Mouse (Mus musculus) ZHBTc4 (cell line): ENCODE results near the gene Aplf.

ENCODE experiments used
- DNase-seq: peaks from one replicate; pipeline ENCODE4 v3.0.0-alpha.2; 2011; ENCODE audit warnings: low read depth, low spot score

Gene Aplf

DNA sequence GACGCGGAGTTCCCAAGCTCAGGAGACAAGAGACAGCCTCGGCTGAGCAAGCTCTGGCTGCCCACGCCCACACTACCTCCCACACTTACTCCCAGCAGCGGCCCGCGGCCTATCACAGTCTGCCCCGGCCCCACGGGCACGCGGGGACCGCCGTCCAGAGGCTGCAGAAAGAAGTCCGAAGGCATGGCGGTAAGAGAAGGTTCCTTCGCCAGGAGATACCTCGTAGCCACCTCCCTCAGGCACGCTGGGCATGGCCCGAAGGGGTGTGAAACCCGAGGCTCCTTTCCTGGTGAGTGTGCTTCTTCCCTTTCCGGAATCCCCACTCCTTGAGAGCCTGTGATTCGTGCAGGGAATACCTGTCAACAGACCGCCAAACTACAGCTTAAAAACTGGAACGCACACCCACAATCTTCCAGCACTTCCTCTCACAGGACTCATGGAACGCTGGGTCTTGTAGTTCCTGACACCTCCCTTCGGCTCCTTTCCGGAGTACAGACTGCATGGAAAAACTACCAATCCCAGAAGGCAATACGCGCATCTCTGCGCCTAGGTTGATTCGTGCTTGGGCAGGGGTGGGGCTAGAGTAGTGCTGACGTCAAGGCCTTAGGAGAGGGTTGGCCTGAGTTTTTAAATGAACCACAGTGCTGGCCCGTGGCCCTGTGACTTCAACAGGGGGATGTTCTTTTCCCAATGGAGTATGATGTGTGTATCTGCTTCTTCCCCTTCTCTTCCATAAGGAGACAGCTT, at the start of gene Aplf:
Gene Aplf, minus strand, starts transcription at position 423 of the 747 bp plus-strand sequence.
- DNase-seq = peak; percentile 99

DNA sequence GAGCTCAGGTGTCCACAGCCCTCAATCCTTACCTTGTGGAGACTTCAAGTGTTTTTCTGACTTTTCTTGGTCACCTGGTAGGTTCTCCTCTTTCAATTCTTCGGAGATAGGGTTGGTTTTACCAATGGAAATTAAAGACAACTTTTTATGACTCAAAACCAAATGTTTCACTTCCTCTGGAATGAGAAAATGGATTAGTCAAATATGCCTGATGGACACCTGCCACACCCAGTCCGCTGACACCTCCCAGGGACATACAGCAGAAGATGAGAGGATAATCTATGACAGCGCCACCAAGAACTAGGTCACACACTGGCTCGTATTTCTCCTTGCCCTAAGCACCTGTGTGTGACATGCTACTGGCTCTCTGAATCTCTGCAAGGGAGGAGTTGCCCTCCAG, 42.1 kb upstream of the Aplf start:
- no peak for DNase-seq

DNA sequence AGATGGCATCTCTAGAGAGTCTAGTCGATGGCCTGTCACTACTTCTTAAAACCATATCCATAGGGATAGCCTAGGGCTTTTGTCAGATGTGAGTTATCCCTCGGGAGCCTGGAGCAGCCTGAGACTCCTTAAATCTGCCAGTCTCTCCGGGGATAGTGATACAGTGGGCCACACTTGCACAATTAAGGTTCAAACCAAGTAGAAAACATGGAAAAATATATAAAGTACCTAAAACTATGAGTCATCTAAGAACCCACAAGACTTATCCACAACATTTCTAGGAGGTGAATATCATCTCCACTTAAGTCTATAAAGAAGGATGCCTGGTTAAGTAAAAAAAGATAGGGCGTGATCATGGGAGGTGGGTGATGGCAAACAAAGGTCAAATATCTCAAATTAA, 40.3 kb upstream of the Aplf start:
- no peak for DNase-seq

DNA sequence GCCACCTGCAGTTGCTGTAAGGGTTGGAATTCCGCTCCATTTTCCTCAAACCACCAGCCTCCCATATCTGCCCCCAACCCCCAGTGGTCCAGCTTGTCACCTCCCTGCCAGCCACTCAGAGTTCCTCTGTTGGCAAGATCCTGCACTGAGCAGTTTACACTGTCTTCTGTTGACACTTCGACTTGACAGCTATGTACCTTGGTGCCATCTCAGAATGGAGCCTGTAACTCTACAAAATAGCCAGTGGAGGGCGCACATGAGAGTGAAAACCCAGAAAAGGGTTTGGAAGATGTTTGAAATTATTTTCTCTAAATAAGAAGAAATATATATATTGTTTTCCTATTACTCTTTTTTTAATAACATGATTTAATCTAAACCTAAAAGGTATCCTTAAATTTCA, 34.3 kb upstream of the Aplf start:
- DNase-seq = peak; percentile 56

DNA sequence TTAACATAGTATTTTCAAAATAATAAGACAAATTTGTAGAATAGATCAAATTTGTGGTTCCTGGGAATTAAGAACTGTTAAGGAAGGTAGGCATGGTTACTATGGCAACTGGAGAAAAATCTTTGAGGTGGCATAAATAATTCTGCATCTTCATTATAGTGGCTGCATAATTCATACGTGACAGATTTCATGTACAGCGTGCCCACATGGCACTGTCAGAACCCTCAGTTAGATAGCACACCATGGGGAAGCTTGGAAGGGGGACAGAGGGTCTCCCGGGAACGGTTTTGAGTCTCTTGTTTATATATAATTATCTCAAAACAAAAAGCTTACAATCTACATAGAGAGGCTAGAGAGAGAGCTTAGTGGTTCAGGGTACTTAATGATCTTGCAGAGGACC, 24.6 kb upstream of the Aplf start:
- DNase-seq = no peak

DNA sequence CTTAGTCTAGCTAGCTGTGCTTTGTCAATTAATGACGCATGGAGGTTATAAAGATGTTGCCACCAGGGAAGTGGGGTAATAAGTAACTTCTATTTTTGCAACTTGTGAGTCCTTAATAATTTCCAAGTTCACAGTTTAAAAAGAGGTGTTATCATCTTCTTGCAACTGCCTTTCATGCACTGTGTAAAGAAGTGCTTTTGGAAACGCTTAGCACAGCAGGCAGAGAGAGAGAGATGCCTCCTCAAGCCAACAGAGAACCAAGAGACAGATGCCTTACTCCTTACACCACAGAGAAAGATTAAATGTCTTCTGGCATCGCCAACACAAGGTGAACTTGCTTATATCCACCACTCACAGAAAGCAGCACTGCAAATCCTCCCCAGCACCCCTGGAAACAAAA, 24.0 kb upstream of the Aplf start:
- DNase-seq = no peak

DNA sequence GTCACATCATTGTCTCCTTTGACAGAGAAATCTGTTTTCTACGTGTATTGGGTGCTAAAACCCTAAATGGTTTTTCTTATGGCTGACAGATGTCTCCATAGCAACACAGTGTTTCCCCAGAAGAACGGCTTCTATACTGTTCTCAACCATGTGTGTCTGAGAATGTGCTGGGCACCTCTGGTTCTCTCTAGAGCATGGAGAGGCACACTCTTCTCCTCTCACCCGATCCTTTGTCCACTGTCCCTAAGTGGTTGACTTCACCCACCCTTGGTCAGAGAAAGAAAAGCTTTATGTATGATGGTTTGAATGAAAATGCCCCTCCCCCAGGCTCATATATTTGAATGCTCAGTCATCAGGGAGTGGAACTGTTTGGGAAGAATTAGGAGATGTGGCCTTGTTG, 8.4 kb upstream of the Aplf start:
- no peak for DNase-seq

DNA sequence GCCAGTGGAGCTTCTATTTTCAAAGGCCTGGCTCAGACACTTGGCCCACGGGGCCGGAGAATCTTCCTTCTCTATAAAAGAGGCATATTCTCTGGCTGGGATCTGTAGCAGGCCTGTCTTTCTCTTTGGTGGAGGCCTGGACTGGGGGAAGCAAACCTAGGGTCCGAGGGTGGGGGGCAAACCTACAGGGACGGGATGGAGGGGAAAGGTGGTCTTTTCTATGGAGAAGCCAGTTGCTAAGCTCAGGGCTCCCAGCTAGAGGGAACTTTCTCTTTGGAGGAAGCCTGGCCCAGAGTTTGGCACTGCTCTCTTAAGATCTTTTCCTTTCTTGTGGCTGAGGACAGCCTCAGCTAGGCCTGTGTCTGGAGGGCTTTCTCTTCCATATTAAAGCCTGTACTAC, 668 bp upstream of the Aplf start:
- DNase-seq = no peak

DNA sequence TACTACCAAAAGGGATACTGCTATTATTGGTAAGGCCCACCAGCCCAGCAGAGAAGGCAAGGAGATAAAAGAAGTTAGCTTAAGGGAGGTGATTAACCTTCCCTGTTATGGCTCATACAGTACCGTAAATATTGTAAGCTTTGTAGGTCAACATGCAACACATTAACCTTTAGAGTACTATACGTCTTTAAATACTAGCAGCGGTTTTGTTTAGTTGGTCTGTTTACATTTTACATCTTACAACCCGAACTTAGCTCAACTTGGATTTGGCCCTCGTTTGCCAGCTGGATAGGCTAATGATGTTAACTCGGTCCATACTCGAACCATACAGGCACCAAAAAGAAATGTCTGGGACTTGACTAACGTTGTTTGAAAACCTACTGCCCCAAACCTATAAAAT, 640 bp downstream of the Aplf start:
- DNase-seq = no peak

DNA sequence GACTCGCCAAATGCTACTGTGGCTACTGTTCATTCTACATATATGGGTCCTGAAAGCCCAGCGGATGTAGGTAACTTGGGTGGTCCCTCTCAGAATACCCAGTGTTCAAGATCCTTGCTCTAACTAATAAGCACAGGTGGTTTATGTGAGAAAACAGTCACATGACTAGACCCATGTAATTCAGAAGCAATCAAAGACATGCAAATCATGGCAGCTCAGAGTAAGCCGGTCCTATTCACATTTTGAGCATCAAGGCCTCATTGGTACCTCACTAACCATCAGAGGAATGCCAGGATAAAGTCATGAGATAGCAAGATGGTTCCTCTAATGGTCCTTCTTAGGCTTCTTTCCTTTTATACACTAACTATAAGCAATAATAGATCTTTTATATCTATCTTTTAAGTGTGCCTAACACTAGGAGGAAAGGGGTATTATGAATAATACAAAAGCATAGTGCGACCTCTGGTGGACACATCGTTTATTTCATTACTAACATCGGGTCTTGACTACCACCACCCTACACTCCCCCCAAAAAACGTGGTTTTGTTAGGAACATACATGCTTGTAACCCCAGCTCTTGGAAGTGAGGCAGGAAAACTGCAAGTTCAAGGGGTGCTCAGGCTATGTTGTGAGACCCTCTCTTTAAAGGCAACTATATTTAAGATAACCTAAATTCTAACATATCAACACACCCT, 2.0 kb downstream of the Aplf start:
- DNase-seq = peak; percentile 70

DNA sequence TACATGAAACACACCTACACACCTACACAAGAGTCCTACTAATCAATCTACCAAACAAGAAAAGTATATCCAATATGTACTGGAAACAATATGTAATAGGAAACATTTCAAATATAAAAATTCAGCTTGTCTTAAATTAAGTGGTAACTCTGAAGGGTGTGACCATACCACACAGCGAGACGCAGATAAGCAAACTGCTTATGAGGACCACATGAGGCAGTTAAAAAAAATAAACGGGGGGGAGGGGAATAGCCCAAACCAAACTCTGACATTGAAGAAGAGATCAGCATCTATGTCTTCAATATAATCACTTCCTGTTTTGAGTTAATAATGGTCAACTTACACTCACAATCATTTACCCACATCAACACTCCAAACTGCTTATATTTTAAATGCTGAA, 3.3 kb downstream of the Aplf start:
- DNase-seq = no peak

DNA sequence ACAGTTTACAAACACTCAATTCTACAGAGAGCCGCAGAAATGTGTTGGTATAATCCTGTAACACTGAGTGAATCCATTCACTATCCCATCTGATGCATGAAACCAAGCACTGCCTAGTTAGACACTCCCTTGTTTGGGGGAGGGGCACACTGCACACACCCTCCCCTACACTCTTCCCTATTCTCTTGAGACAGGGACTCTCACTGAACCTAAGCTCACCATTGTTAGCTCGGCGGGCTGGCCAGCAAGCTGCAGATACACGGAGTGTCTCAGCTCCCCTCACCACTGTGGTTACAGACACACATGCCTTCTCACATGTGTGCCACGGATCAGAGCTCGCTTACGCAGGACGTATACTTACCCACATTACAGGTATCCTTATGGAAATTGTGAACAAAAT, 4.2 kb downstream of the Aplf start:
- DNase-seq = peak; percentile 65

DNA sequence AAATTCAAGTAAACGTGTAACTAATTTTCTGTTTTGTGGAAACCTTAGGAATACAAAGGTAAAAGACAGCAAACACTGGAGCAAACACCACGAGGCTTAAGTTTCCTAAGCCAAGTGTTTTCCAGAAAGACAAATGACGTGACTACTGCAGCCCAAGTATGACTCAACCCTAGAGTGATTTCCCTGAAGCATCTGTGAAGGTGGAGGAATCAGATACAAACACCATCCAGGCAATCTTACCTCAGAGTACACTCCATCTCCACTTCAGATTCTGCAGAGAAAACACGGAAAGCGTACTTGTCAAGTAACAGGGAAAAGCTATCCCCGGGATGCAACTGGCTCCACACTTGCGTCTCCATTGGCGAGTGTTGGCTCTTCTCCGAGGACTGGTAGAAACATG, 8.5 kb downstream of the Aplf start:
- no peak for DNase-seq

DNA sequence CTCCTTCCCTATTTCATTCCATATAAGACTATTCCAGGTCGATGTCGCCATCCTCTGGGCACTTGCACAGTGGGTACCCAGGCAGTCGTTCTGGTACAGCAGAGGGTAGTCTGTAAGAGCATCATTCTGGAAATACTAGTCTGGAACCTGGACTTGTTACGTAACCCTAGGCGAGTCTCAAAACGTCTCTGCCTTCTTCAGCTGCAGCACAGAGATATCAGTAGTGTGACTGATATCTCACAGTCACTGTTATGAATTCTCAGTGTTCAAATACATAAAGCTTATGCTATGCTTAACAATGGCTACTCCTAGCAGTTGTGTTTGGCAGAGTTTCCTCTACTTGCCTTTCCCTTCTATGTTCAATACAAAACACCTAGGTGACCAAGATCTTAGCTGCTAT, 9.8 kb downstream of the Aplf start:
- DNase-seq = no peak

DNA sequence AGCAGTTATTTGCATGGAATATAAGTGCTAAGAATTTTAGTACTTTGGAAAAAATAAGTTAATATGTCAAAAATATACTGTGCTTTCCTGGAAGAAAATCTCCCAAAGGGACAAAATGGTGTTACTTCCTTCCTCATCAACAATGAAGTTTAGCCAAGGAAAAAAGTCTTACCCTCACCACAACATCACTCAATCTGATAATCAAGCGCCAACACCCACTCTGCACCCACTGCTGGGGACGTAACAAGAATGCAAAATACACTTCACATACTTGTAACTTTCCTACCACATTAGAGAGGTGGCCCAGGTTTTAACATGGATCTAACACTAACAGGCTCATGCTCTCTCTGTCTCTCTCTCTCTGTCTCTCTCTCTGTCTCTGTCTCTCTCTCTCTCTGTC, 10.3 kb downstream of the Aplf start:
- no peak for DNase-seq

DNA sequence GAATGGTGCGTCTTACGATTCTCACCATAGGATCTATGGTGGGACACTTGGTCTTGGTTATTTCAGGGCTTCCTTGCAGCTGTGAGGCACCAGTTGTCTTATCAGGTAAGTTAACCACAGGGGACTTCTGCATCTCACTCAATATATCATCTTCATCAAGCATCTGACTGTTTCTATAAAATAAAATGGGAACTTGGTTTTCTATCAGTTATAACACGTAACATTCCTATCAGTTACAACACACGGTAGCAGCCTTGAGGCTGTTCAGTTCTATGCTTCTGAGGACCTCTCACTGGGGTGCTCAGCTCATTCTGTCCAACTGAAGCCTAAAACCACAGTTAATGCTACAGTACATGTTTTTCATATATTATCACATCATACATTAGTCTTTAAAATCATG, 13.2 kb downstream of the Aplf start:
- no peak for DNase-seq

DNA sequence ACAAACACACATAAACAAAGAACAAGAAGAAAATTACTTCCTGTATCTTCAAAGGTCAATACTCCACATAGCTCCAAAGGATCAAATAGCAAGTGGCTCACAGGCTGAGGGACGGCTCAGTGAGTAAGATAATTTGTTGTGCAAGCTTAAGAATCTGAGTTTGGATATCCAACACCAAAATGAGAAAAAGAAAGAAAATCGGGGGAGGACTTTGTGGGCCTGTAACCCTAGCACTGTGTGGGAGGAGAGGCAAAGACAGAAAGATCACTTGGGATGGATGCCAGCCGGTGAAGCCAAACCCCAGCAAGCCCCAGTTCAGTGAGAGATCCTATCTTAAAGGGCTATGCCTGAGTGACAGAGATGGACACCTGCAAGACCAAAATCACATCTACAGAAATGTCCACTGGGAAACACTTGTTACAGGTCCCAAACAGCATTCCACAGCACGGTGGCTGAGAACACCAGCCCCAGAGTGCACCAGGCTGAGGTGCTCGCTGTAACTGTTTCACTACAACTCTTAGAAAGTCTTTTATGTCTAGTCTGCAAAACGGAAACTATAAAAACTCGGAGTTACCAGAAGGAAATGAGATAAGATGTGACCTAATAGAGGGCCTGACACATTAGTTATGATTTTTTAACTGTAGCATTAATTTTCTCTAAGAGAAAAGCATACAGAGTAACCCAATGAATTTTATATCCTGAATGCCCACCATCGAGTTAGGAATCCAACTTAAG, 17.9 kb downstream of the Aplf start:
- DNase-seq = no peak

DNA sequence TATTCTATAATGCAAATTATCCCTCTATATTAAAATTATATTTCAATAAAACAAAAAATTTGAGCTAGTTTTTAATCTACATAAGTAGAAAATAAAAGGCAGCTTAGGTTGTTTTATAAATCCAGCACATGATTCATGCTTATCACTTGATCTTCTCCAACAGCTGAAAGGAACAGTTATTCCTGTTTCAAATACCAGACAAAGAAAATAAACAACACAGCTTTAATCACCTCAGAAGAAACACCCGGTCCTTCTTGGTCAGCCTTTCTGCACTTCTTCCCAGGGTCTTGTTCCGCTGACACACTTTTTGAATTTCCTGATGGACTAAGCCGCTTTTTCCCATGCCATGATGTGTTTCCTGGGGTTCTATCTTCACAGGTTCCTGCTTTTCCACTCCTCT, 18.5 kb downstream of the Aplf start:
- DNase-seq = no peak

DNA sequence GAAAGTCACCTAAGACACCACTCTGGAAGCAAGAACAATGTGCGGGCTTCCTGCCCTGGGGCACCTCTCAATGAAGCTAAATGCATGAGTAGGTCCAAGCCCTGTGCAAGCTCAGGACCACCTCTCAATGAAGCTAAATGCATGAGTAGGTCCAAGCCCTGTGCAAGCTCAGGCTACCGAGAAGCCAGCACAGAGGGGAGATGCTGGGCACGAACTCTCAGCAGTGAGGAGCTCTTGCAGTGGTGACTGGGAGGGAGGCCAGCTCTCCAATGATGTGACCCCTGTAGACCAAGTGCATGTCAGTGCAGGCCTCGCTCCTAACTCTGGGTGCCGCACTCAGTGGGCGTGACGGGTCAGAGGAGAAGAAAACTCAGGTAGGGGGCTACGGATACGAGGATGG, 19.3 kb downstream of the Aplf start:
- no peak for DNase-seq

DNA sequence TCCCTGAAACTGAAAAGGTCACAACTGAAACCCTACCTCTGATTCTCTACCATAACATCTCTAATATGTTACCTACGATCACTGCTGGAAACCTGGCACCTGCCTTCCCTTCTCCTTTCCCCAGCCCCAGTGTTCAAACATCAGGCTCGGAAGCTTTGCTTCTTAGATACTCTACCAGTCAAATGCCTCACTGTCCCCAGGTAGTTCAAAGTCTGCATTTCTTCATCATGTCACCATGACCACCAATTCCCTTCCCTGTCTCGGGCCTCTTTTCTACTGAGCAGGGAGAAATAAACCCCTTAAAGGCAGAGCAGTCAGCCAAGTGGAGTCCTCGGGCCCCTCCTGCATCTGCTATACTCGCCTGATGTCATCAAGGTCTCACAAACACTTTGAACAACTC, 20.2 kb downstream of the Aplf start:
- no peak for DNase-seq

DNA sequence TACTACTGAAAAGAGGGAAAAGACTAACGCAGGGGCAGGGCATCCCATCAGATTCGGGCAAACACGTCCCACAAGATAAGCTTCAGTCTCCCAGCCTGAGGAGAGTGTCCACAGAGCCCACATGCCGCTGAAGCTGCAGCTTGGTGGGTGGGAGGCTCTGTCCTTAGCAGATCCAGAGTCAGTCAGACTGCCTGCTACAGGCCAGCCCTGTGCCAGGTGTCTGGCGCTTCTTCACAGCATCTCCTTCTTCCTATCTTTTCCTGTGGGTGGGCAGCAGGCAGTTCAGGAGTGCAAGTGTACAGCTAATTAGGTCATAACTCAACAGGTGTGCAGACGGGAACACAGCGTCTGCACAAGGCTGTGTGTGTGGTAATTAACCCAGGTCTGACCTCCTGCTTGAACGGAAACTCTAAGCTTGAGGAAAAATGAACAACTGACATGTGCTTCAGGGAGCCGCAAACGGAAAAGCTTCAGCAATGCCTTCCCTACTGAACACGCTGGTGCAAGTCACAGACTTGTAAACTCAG, 33.8 kb downstream of the Aplf start:
- no peak for DNase-seq

DNA sequence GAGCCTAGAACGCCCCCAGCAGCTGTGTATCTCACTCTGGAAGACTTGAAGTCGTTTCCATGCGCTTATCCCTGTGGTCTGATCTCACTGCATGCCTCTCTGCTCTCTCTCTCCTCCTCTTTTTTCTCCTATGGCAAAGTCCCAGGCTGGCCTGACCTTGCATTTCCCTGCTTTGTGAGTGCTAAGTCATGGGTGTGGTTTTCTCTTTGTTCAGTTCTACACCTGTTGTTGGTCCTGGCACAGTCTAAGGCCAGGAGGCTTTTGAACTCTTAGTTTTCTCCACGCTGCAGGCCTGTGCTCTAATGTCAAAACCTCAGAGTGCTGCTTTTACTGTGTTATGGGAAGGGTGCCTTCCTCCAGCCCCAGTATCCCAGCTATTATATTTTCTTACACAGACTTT, 39.8 kb downstream of the Aplf start:
- DNase-seq = peak; percentile 81

DNA sequence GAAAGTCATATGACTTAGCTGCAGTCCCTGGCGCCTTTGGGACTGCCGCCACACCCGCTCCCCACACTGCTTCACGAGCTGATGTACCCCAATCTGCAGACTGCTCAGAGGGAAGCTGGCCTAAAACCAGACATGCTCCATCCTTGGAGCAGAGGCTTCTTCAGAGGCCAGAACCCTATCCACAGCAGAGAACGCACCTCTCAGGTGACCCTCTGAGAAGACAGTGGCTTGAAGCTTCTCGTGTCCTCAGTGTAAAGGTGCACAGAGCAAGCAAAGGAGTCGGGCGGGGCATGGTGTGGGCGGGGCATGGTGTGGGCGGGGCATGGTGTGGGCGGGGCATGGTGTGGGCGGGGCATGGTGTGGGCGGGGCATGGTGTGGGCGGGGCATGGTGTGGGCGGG, 43.1 kb downstream of the Aplf start:
- DNase-seq = peak; percentile 60
